Mouse (Mus musculus): ENCODE results near the gene Gm40193. TPM values are rescaled to one million over a fixed set of nuclear protein-coding genes. Genes with fewer than 3 reads are reported as not detected.

The Gm40193 gene
- polyA plus RNA-seq, 1 experiment from 2014 or later: not detected

- H3K4me2 ChIP-seq (ENCODE audit: low read length): no peak overlapping the region
- H3K36me3 ChIP-seq (ENCODE audit: control insufficient read depth, insufficient read depth, low read length): no peaks in the 10 kb centered on the region
- no peak overlapping the region for H3K4me3 ChIP-seq (ENCODE audit: low read depth, low read length)
- H3K27ac ChIP-seq (ENCODE audit: low read length): no peak overlapping the region
- no peaks in the 10 kb centered on the region for H3K9me3 ChIP-seq (replicated peaks; ENCODE audit: control insufficient read depth, low read length, poor library complexity, severe bottlenecking)
- WGBS: 31% methylated on average over 2 of the region's 2 CpGs
- H3K9ac ChIP-seq (ENCODE audit: low read depth, low read length): no peak overlapping the region
- ATAC-seq: no peak
- no peaks in the 10 kb centered on the region for H3K4me1 ChIP-seq (ENCODE audit: control insufficient read depth, insufficient read depth, low read length)
- no peaks in the 10 kb centered on the region for H3K27me3 ChIP-seq (ENCODE audit: control insufficient read depth, insufficient read depth, low read depth, low read length)
Observed at GRCm38 (mm10) chr11:70516352-70516751, 16.4 kb downstream of the Gm40193 start.

GRCm38 (mm10) chr11:70514288-70514687 lies 18.5 kb downstream of the Gm40193 start, which contains the start of gene Vmo1:
Vmo1 (minus strand) TSS chr11:70514616.
- no peaks in the 10 kb centered on the region for H3K27me3 ChIP-seq (ENCODE audit: control insufficient read depth, insufficient read depth, low read depth, low read length)
- H3K4me1 ChIP-seq (ENCODE audit: control insufficient read depth, insufficient read depth, low read length): peaks cover 6% of the 10 kb centered on the region; the same call in 1 of the 2 replicates
- no peak within 1 kb of the TSS for H3K4me2 ChIP-seq (ENCODE audit: low read length)
- H3K4me3 ChIP-seq (ENCODE audit: low read depth, low read length): no peak within 1 kb of the TSS
- H3K36me3 ChIP-seq (ENCODE audit: control insufficient read depth, insufficient read depth, low read length): no peaks in the 10 kb centered on the region
- WGBS: 88% methylated on average over 7 of the region's 7 CpGs
- H3K9ac ChIP-seq (ENCODE audit: low read depth, low read length): no peak within 1 kb of the TSS
- H3K9me3 ChIP-seq (replicated peaks; ENCODE audit: control insufficient read depth, low read length, poor library complexity, severe bottlenecking): no peaks in the 10 kb centered on the region
- H3K27ac ChIP-seq (ENCODE audit: low read length): no peak within 1 kb of the TSS
- no peak for ATAC-seq

- no peak overlapping the region for H3K4me3 ChIP-seq (ENCODE audit: low read depth, low read length)
- no peaks in the 10 kb centered on the region for H3K9me3 ChIP-seq (replicated peaks; ENCODE audit: control insufficient read depth, low read length, poor library complexity, severe bottlenecking)
- no peak overlapping the region for H3K9ac ChIP-seq (ENCODE audit: low read depth, low read length)
- H3K27ac ChIP-seq (ENCODE audit: low read length): no peak overlapping the region
- H3K4me1 ChIP-seq (ENCODE audit: control insufficient read depth, insufficient read depth, low read length): peaks cover 6% of the 10 kb centered on the region; the same call in 1 of the 2 replicates
- no peaks in the 10 kb centered on the region for H3K27me3 ChIP-seq (ENCODE audit: control insufficient read depth, insufficient read depth, low read depth, low read length)
- H3K36me3 ChIP-seq (ENCODE audit: control insufficient read depth, insufficient read depth, low read length): no peaks in the 10 kb centered on the region
- 53% methylated on average over 11 of the region's 11 CpGs for WGBS
- no peak for ATAC-seq
- H3K4me2 ChIP-seq (ENCODE audit: low read length): no peak overlapping the region
Observed at GRCm38 (mm10) chr11:70513520-70513919, 19.2 kb downstream of the Gm40193 start.

- no peak for ATAC-seq
- Histone ChIP-seq H3K27ac (ENCODE audit: low read length) (no peak overlapping the region), H3K4me3 (ENCODE audit: low read depth, low read length) (no peak overlapping the region), H3K4me2 (ENCODE audit: low read length) (no peak overlapping the region), H3K27me3 (ENCODE audit: control insufficient read depth, insufficient read depth, low read depth, low read length) (no peaks in the 10 kb centered on the region), H3K4me1 (ENCODE audit: control insufficient read depth, insufficient read depth, low read length) (peaks cover 6% of the 10 kb centered on the region; the same call in 1 of the 2 replicates), H3K9ac (ENCODE audit: low read depth, low read length) (no peak overlapping the region), H3K9me3 (replicated peaks; ENCODE audit: control insufficient read depth, low read length, poor library complexity, severe bottlenecking) (no peaks in the 10 kb centered on the region), H3K36me3 (ENCODE audit: control insufficient read depth, insufficient read depth, low read length) (no peaks in the 10 kb centered on the region)
- 81% methylated on average over 7 of the region's 7 CpGs for WGBS
Observed at GRCm38 (mm10) chr11:70512709-70513342, 19.9 kb downstream of the Gm40193 start.

GRCm38 (mm10) chr11:70511825-70512224 lies 20.9 kb downstream of the Gm40193 start:
- Histone ChIP-seq H3K4me2 (ENCODE audit: low read length) (no peak overlapping the region), H3K27ac (ENCODE audit: low read length) (no peak overlapping the region), H3K9me3 (replicated peaks; ENCODE audit: control insufficient read depth, low read length, poor library complexity, severe bottlenecking) (no peaks in the 10 kb centered on the region), H3K4me3 (ENCODE audit: low read depth, low read length) (no peak overlapping the region), H3K27me3 (ENCODE audit: control insufficient read depth, insufficient read depth, low read depth, low read length) (no peaks in the 10 kb centered on the region), H3K4me1 (ENCODE audit: control insufficient read depth, insufficient read depth, low read length) (peaks cover 6% of the 10 kb centered on the region; the same call in 1 of the 2 replicates), H3K36me3 (ENCODE audit: control insufficient read depth, insufficient read depth, low read length) (no peaks in the 10 kb centered on the region), H3K9ac (ENCODE audit: low read depth, low read length) (no peak overlapping the region)
- 94% methylated on average over 7 of the region's 7 CpGs for WGBS
- ATAC-seq: no peak

GRCm38 (mm10) chr11:70511242-70511641 lies 21.5 kb downstream of the Gm40193 start:
- H3K9me3 ChIP-seq (replicated peaks; ENCODE audit: control insufficient read depth, low read length, poor library complexity, severe bottlenecking): no peaks in the 10 kb centered on the region
- no peak for ATAC-seq
- H3K4me3 ChIP-seq (ENCODE audit: low read depth, low read length): no peak overlapping the region
- no peak overlapping the region for H3K9ac ChIP-seq (ENCODE audit: low read depth, low read length)
- WGBS: 79% methylated on average over 2 of the region's 2 CpGs
- no peaks in the 10 kb centered on the region for H3K36me3 ChIP-seq (ENCODE audit: control insufficient read depth, insufficient read depth, low read length)
- no peaks in the 10 kb centered on the region for H3K27me3 ChIP-seq (ENCODE audit: control insufficient read depth, insufficient read depth, low read depth, low read length)
- peaks cover 6% of the 10 kb centered on the region; the same call in 1 of the 2 replicates for H3K4me1 ChIP-seq (ENCODE audit: control insufficient read depth, insufficient read depth, low read length)
- no peak overlapping the region for H3K4me2 ChIP-seq (ENCODE audit: low read length)
- no peak overlapping the region for H3K27ac ChIP-seq (ENCODE audit: low read length)

- Histone ChIP-seq H3K9ac (ENCODE audit: low read depth, low read length) (peak overlapping the region; percentile 54), H3K4me3 (ENCODE audit: low read depth, low read length) (peak overlapping the region; percentile 14; the same call in 1 of the 2 replicates), H3K9me3 (replicated peaks; ENCODE audit: control insufficient read depth, low read length, poor library complexity, severe bottlenecking) (no peaks in the 10 kb centered on the region), H3K4me1 (ENCODE audit: control insufficient read depth, insufficient read depth, low read length) (peaks cover 6% of the 10 kb centered on the region; the same call in 1 of the 2 replicates), H3K27me3 (ENCODE audit: control insufficient read depth, insufficient read depth, low read depth, low read length) (peaks cover 2% of the 10 kb centered on the region; the same call in 1 of the 2 replicates), H3K27ac (ENCODE audit: low read length) (peak overlapping the region; percentile 50; the same call in 1 of the 2 replicates), H3K36me3 (ENCODE audit: control insufficient read depth, insufficient read depth, low read length) (no peaks in the 10 kb centered on the region), H3K4me2 (ENCODE audit: low read length) (peak overlapping the region; percentile 51)
- peak; percentile 84 for ATAC-seq
- 8% methylated on average over 19 of the region's 19 CpGs for WGBS
Observed at GRCm38 (mm10) chr11:70509753-70510564, 22.8 kb downstream of the Gm40193 start.

- 77% methylated on average over 7 of the region's 7 CpGs for WGBS
Observed at GRCm38 (mm10) chr11:70506962-70507515, 25.7 kb downstream of the Gm40193 start.

More at GRCm38 (mm10) chr11:70506962-70507515, 25.7 kb downstream of the Gm40193 start:
- H3K27ac ChIP-seq (ENCODE audit: low read length): no peak overlapping the region
- H3K4me3 ChIP-seq (ENCODE audit: low read depth, low read length): no peak overlapping the region
- peaks cover 2% of the 10 kb centered on the region; the same call in 1 of the 2 replicates for H3K27me3 ChIP-seq (ENCODE audit: control insufficient read depth, insufficient read depth, low read depth, low read length)
- H3K4me1 ChIP-seq (ENCODE audit: control insufficient read depth, insufficient read depth, low read length): peaks cover 6% of the 10 kb centered on the region; the same call in 1 of the 2 replicates
- H3K4me2 ChIP-seq (ENCODE audit: low read length): no peak overlapping the region
- H3K36me3 ChIP-seq (ENCODE audit: control insufficient read depth, insufficient read depth, low read length): no peaks in the 10 kb centered on the region
- H3K9me3 ChIP-seq (replicated peaks; ENCODE audit: control insufficient read depth, low read length, poor library complexity, severe bottlenecking): no peaks in the 10 kb centered on the region
- ATAC-seq: no peak
- no peak overlapping the region for H3K9ac ChIP-seq (ENCODE audit: low read depth, low read length)
